Mouse (Mus musculus) cerebral cortex, adult 2 months (tissue): Measurements from ENCODE around the gene Spop.

Experiments used
- WGBS: fragments of 180-500 bp; shearing (Covaris S2); methylation state at CpG from one replicate; pipeline ENCODE4 v1.1.7; 2018; 5-methylcytosine and 5-hydroxymethylcytosine counted together

Spop gene

DNA sequence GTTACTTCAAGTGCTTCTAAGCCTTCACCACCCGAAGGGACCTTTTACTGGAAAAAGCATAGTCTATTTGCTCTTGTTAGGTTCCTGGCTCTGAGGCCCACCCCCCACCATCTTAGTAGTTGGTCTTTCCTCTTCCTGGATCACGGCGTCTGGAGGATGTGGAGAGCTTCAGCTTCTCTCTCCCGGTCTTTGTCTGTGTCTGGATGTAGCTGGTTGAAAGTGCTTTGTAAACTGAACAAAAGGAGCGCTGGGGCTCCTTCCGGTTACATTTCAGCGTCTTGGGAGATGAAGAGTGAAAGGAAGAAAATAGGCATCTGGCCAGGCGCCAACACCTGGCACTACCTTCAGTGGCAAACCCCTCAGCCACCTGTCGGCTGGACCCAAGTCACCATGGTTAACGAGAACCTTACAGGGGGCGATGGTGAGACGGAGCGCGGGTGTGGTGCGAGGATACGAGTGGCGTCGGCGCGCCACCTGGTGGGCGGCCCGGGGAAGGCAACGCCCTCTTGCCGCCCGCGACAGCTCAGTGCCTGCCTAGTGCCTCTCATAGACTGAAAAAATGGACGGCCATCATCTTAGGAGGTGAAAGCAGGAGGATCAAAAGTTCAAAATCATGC is 106.7 kb downstream of the Spop start:
- 2% methylated on average over 27 of the region's 27 CpGs for WGBS

GRCm38 (mm10) chr11:95521563-95521962 is 107.7 kb downstream of the Spop start:
- WGBS: 1% methylated on average over 13 of the region's 13 CpGs

DNA sequence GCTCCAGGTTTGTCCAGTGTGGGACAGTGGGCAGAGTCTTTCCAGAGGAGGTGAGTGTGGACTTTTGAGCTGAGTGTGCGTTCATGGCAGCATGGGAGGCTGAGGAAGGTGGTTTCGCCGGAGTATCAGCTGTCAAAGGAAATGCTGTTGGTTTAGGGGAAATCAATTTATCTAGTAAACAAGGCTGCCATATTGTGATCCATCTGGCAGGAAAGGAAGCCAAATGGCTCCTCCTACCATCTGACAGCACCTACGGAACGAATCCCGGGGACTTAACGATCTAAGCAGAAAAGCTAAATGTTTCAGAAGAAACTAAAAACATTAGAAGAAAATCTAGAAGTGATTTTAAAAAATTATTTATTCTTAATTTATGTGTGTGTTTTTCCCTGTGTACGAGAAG is 113.4 kb downstream of the Spop start:
- 56% methylated on average over 8 of the region's 8 CpGs for WGBS

- WGBS: 83% methylated on average over 3 of the region's 3 CpGs
These were observed 114.4 kb downstream of the Spop start for GRCm38 (mm10) chr11:95528231-95528630.

DNA sequence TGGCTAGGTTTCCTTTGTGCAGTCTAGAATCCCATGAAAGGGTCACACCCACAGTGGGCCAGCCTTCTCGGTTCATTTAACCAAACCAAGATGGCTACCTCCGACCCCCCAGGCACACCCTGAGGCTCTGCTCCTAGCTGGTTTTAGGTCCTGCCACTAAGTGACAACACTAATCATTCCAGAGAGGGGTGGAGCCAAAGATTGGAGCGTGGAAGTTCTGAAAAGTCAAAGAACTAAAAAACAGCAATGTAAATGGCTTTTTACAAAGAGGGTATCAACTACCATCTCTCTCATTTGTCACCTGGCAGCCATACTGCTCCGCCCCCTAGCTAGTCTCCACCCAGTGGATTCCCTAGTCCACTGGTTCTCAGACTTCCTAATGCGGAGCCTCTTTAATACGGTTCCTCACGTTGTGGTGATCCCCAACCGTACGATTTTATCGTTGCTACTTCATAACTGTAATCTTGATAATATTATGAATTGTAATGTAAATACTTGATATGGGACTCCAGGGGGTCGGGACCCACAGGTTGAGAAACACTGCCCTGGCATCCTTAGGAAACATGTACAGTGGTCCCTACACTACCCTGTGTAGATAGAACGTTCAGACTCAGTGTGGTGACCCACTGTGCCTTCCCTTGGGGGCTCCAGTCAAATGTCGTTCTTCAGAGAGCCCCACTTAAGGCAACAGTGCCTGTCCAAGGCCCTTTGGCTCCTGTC is 118.6 kb downstream of the Spop start:
- 76% methylated on average over 13 of the region's 13 CpGs for WGBS

GRCm38 (mm10) chr11:95533484-95534160 is 119.7 kb downstream of the Spop start:
- 23% methylated on average over 24 of the region's 24 CpGs for WGBS

DNA sequence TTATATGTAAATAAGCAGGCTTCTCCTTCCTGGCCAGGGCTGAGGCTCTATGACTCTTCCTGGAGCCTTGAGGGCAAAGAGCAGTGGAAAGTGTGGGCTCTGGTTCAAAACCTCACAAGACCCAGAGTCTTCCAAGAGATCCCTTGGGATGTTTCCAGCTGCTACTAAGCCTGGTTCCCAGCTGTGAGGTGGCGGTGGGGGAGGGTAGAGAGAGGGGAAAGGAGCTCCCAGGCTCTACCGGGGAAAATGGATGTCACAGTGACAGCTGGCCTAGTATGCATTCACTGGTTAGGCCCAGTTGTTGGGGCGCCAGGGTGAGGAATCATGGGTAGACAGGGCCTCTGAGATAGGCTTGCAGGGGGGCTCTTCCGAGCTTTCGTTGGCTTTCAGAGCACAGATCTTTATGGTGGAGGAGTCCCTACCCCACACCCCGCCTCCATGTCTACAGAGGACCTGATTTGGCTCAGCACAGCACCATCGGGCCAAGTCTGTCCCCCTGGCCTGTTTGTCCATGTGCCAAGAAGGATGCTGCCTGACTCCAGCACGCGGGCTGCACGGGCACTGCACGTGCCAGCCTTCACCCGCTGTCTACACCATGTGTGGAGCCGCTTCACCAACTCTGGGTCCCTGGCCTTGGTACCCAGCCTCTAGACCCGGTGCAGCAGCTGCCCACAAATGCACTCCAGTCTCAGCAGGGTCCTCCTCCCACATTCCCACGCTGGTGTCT is 124.7 kb downstream of the Spop start:
- 57% methylated on average over 15 of the region's 15 CpGs for WGBS

DNA sequence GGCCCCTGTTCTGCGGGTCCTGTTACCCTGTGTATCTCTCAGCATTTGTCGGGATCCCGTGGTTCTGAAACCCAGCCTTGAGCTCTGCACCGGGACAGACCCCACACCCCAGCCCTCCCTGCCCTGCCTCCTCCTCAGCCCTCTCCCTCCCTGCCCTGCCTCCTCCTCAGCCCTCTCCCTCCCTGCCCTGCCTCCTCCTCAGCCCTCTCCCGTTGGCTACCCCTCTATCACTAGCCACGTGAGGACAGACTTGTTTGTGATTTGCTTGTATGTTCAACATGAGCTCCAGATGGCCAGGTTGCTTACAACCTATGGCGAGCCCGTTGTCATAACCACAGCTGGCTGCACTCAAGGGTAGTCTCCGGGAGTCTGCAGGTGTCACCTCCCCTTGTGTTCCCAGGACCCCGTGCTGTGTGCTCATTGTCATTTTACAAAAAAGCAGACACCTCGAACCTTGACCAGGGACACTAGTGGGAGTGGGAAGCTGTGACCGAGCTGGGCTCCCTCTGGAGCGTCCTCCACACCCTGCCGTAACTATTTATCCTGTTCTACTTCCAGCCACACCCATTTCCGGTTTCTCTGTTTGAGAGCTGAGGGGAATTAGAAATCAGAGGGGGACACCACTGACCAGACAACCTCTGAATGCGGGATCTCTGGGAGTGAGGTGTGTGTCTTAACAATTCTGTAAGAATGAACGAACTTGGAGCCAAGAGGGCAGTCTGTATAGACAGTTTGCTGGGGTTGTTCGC is 126.9 kb downstream of the Spop start:
- 51% methylated on average over 18 of the region's 18 CpGs for WGBS
